Mouse (Mus musculus) CD4-positive, CD25-positive, alpha-beta regulatory T cell, adult 2 months (primary cell): ENCODE results near the gene Ppp2r5c.

Experiments
- DNase-seq: peaks from one replicate; pipeline ENCODE4 v3.0.0-alpha.2; 2012; ENCODE audit warnings: low read depth, low spot score

Ppp2r5c gene

DNA sequence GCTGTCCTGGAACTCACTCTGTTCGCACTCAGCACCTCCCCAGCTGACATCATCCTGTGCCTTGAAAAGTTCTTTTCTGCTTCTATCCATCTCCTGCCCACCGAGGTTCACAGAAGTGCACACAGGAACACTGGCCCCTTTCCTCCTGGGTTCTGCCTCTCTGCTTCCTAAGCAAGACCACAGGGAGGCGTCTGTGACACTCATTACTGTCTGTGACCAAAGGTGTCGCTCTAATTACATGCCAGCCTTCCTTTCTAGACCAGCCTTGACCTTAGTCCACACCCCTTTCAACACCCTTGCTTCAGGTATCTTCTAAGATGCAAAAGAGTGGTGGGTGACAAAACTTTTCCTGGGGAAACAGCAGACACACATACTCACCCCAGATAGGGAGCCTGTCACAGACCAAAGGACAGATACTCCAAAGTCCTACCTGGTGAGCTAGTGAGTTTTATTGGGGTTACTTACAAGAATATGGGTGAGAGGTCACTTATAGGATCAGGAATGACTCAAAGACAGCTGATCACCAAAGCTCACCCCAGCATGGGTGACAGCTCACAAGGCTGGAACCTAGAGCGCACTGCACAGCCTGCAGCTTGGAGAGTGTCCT, 8.4 kb upstream of the Ppp2r5c start:
- peak; percentile 62 for DNase-seq

DNA sequence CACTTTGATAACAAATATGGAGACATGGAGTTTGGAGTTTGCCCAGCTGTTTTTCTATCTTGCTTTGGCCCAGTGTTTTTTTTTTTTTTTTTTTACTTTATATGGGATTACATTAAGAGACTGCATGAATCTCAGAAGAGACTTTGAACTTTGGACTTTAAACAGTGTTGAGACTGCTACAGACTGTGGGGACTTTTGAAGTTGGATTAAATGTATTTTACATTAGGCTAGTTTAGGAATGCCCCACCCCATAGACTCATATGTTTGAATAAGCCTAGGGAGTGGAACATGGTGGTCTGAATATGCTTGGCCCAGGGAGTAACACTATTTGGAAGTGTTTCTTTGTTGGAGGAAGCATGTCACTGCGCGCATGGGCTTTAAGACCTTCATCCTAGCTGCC, 4.7 kb upstream of the Ppp2r5c start:
- no peak for DNase-seq

DNA sequence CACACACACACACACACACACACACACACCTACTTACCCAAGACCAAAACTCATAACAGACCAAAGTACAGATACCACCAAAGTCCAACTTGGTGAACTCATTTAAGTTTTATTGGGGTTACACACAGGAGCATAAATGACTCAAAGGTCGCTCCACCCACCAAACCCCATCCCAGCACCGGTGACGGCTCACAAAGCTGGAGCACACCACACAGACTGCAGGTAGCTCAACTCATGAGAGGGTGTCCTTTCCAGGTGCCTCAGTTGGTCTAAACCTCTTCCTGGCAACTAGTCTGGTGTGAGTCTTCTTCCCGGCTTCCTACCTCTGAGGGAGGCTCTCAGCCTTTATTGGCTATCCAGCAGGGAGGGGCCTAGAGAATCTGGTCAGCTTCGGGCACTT, 2.4 kb upstream of the Ppp2r5c start:
- DNase-seq = no peak

DNA sequence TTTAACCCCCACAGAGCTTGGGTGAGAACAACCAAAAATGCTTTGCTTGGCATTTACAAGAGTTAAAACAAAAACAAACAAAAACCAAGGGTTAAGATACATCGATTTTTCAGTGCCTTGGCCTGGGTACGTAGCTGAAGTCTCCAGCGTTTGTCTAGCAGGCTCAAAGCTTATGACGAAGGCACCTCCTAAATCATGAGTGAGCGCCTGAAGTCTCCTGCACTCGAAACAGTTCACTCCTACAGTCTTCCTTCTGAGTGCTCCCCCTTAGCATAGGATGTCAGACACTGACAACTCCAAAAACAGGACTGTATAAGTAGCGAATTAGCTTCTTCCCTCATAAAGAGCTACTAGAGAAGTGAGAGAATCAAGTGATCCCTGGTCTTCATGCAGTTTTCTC, 1.1 kb upstream of the Ppp2r5c start:
- DNase-seq = no peak

DNA sequence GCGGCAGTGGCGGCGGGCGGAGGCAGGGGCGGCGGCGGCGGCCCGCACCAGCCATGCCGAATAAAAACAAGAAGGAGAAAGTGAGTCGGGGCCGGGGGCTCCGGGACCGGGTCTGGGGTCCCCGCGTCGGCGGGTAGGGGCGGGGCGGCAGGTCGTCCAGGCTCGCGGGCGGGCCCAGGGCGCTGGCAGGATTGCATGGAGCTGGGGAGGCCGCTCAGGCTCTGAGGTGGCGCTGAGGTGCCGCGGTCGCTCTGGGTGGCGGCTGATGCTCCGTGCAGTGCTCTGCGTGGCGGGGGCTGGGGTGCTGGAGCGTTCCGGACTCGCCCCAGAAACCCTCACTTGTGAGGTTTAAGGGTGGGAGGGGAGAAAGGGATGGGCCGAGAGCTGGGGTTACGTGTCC, 386 bp downstream of the Ppp2r5c start:
- peak; percentile 76 for DNase-seq

DNA sequence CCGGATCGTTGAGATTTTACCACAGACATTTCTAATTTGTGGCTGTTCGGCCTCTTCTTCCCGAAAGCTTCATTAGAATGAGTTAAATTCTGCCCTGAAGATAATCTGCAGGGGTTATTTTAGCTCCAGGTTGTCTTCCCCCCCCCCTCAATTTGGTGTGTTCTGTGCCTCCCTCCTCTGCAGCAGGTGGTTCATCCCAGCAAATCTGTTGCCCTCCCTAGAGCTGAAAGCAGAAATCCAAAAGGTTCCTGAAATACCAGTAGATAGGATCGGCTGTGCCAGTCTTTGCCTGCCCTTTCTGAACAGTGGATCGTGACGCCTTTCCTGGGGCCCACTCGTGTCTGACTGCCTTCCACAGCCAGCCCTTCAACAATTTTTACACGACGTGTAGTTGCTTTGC, 1.8 kb downstream of the Ppp2r5c start:
- DNase-seq = no peak

DNA sequence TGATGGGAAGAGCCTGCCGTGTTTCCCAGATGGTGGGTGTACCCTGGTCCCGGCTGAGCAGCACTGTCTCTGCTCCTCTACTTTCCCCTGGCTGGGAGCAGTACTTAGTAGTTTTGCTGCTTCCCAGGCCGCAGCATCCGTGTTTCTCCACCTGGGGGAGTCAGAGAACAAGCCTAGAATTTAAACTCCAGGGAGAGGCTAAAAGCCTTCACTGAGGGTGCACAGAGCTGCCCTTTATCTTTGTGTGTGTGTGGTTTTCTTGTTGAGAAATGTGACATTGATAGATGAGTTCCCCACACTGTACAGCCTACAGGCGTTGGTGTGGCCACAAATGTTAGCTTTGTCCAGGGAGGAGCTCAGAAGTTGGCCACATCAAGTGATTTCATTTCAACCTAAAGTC, 7.3 kb downstream of the Ppp2r5c start:
- peak; percentile 83 for DNase-seq

DNA sequence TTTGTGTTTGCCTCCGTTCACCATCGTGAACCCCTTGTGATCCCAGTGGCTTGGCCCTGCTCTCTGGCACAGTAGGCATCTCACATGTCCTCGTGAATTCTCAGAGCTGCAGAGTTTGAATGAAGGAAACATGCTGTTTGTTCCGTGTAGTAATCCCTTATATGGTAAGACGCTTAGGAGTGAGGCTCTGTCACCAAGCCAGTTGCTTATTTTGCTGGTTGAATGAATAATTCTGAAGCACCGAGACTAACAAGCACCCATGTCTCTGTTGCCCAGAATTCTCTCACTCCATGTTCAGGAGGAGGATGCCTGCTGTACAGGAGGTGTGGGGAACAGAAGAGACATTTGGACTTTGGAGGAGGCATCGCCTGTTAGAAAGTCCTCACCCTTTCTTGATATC, 9.1 kb downstream of the Ppp2r5c start:
- DNase-seq = no peak

DNA sequence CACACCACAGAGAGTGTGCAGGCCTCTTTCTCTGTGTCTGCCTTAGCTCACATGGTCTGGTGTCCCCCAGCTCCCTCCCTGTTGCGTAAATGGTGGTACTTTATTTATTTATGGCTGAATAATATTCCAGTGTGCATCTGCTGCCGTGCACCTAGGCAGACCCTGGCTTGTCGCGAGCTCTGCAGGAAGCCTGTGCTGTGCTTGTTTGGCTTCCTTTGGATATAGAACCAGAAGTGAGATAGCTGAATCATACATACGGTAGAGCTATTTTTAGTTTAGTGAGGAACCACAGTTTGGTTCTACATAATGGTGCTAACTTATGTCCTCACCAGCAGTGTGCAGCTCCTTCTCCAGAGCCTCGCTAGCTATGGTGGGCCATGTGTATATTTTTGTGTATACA, 11.7 kb downstream of the Ppp2r5c start:
- DNase-seq = no peak

DNA sequence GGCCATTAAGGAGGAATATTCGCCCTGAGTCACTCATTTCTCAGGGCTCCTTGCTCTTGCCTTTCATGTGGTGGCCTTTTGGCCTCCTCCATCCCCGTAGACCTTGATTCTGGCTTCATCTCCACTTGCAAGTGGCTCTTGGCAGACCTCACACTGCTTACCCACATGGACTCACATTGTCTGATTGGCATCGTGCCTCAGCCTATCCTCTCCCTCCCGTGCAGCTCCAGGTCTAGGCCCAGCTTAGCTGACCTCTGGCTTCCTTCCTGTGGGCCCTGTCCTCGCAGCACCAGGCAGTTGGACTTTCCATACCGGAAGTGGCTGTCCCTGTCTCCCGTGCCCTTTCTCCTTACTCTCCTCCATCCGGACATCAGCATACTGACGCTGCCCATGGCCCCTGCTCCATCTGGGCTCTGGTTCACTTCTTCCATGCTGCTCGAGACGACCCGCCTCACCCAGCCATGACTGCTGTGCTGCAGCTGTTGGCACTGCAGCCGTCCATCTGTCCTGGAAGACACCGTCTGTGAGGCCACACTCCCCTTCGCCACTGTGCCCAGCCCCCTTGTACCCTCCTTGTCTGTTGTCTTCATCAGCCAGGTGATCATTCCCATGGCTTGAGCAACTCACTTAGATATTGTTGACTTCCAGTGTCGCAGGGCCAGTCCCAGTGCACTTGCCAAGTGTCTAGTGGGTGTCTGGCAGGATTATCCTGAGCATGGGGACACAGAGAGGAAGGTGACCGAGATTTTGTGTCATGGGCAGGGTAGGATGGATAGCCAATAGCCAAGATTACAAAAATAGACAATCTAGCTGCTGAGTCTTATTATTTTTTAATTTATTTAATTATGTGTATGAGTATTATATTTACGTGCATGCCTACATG, 13.7 kb downstream of the Ppp2r5c start:
- DNase-seq = no peak

DNA sequence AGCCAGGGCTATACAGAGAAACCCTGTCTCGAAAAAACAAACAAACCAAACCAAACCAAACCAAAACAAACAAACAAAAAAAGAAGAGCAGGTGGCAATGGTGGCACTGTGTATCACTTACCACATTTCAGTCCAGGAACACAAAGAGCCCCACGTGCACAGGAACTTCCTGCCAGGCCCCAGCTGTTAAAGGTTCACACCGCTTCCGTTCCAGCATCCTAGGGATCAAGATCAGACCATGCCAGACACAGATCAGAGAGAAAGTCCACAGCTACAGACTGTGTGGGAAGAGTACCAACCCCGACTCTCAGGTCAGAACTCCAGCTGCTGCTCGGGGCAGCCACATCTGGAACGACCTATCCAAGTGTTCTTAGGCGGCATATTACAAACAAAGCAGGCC, 16.8 kb downstream of the Ppp2r5c start:
- peak; percentile 66 for DNase-seq

DNA sequence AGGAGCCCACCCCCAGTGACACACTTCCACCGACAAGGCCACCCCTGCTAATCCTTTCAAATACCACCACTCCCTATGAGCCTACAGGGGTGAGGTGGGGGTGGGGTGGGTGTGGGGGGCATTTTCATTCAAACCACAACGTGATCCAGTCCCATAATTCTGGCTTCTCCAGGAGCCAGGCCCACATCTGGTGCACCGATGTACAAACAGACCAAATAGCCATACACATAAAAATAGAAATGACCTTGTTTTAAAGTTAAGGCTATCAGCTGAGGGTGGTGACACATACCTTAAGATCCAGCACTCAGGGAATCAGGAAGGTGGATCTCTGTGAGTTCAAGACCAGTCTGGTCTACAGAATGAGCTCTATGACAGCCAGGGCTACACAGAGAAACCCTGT, 24.5 kb downstream of the Ppp2r5c start:
- no peak for DNase-seq

DNA sequence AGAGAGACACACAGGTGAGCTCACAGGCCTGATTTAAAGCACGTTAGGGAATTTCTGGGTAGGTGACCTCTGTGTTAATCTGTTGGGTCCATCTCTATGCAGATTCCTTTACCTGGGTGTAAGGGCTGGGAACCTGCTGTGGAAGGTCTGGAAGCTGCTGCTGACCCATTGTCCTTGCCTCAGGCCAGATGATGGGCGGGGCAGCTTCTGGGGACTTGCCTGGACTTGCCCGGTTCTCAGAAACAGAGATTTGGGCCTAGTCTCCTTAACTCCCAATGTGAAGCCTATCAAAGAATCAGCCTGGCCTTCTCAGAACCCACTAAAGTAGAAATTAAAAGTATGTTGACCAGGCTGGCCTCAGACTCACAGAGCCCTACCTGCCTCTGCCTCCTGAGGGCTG, 25.3 kb downstream of the Ppp2r5c start:
- no peak for DNase-seq

DNA sequence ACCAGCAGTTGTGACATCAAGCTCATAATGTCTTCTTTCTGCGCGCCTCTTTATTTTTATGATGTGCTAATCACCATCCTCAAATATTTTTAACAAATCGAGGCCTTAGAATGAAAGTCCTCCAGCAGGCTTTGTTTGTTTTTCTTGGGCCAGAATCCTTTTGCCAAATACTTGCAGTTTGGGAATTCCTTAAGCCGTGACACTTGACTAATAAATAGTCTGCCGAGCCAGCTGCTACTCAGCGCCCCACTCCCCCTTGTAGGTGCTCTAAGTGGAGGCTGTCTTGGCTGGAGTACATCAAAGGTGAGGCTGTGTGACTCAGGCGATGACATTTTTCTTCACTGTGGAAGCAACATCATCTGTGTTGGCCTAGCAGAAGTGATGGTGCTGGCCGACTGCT, 27.6 kb downstream of the Ppp2r5c start:
- DNase-seq = no peak

DNA sequence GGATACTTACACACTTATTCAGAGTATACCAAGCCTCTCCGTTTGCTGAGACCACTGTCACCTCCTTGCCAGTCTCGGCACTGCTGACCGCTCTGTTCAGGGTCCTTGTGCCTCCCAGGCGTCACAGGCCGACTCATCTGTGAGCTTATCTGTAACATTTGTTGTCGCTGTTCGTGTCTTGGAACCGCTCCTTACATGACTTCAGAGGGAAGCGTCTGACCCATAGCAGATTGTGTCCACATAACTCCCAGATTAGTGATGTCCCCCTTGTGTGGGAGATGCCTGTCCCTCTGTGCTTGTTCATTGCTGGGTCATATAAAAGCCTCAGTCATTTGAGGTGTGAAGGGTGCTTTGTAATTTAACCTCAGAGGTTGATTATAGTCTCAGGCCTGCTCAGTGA, 29.6 kb downstream of the Ppp2r5c start:
- DNase-seq = no peak

DNA sequence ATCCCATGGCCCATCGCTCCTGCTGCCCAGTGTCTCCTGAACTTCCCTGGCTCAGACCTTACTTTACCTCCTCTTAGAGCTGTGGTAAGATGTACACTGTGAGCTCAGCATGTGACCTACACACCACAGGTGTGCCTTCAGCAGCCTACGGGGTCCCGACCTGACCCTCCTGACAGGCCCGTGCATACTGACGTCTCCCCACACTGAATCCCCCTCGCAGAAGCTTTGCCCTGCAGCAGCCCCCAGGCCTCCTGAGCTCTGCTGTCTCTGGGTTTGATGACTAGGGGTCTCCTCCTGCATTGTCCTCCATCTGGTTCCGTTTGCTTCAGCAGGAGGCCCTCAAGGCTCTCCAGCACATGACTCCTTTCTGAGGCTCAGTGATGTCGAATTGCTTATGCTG, 31.0 kb downstream of the Ppp2r5c start:
- no peak for DNase-seq

DNA sequence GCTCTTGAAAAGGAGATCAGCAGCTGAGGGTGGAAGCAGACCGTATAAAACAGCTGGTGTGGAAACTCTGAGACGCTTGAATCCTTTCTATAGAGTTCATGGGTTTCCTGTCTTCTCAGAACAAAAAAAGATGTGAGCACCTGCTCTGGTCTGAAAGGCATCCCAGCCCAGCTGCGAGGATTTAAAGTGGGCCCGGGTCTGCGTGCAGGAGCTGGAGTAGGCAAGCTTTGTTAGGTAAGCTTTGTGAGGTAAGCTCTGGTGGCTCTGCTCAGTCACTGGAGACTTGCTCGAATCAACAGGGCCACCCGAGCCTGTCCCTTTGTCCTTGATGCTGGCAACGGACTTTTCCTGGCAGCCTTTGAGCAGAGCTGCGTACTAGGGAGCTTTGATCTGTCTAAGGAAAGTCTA, 31.7 kb downstream of the Ppp2r5c start:
- peak; percentile 54 for DNase-seq

DNA sequence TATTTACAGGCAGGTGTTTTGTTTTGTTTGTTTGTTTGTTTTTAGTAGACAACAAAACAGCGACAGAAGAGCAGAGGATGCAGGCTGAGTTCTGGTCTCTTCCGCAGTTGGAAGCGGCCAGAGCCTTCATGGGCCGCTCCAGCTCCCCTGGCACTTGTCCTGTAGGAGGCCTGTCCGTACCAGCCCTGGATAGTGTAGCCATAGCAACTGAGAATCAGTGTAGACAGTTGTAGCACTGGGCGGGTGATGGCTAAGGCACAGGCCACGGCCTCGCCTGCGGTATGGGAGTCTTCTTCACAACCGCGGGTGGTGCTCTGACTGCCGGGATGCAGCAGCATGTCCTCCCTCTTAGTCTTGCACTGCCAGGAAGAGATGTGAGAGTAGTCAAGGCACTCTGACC, 32.3 kb downstream of the Ppp2r5c start:
- no peak for DNase-seq

DNA sequence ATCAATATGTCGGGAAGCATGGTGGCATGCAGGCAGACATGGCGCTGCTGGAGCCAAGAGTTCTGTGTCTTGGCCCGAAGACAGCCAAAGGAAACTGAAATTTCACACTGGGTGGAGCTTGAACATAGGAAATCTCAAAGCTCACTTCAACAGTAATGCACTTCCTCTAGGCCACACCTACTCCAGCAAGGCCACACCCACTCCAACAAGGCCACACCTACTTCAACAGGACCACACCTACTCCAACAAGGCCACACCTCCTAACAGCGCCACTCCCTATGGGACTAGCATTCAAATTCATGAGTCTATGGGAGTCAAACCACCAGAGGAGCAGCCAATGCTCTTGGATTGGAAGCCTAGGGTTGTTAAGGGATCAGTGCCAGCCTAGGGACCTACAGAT, 33.8 kb downstream of the Ppp2r5c start:
- DNase-seq = peak; percentile 46

DNA sequence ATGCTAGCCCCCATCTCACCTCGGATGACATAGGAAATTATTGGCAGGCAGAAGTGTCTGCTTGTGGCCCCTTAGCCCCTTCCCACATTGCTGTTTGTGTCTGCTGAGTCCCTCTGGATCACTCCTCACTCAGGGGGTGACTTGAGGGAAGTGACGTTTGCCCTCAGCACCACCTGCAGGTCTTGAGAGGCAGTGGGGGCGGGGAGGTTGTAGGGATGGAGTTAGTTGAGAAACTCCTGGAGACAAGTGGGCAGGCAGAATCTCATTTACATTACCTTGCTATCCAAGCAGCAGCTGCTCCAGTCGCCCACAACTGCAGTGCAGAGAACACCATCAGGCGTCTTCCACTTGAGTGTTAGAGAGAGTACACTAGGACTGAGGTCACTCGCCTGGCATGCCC, 36.8 kb downstream of the Ppp2r5c start:
- DNase-seq = no peak

DNA sequence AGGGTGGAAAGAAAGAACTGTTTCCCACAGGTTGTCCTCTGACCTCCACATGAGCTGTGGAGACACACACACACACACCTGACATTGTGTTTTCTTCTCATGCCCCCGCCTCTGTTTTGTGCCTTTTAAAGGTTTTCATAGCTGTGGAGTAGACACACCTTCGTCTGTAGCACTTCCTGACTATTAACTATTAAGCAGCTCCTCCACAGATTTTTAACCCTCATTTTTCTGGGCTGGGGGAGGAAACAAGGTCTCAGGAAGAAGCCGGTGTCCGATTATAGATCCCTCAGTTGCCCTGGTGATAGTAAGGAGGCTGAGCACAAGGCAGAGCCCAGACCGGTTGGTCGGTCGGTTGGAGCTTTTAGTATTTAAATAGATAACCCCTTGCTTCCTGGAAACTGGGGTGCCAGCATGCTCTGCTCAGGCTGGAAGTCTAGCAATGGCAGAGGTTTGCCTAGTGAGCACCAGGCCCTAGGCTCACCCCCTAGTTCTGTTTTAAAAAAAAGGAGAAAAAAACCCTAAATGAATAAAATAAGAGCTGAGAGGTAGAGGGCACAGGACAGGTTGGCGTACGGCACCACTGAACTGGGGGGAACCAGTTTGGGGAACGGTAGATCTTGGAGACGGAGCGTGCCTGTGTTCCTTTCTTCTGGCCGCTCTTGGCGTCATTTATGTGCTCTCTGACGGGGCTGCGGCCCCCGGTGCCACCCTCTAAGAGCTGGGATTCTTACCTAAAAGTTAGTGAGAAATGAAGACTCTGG, 38.1 kb downstream of the Ppp2r5c start:
- peak; percentile 36 for DNase-seq

DNA sequence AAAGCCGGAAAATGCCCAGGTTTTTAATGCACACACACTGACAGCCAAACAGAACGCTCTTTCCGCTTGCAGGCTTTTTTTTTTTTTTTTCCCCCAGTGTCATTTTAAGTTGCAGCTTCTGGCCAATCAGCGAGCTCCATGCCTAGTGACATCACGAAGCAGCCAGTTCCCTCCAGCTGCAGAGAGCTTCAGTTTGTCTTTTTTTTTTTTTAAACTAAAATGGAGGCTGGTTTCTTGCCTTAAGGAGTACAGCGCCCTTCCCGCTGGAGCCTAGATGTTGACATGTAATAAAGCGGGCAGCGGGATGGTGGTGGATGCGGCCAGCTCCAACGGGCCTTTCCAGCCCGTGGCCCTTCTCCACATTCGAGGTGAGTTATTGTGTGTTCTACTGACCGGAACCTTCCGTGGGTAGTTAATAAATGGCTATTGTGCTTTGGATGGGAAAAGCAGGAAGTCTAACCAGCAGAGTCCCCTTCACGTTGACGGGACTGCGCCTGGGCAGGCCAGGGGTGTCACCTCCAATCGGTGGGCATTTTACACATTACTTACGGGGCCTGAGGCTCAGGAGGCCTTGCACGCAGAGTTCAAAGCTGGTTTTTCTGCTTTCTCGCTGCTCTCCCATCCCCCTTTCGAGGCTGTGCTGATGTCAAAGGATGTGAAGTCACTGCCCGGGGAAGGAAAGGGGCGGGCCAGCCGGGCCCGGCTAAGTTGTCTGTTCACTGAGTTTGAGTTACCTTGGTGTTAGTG, 38.8 kb downstream of the Ppp2r5c start:
- peak; percentile 96 for DNase-seq
